Mouse (Mus musculus): ENCODE results near the gene Aprt. TPM values are rescaled to one million over a fixed set of nuclear protein-coding genes. Genes with fewer than 3 reads are reported as not detected.

Gene Aprt
- polyA plus RNA-seq, 1 experiment from 2014 or later: 223 TPM

- H3K4me3 ChIP-seq (ENCODE audit: low read depth, low read length): no peak overlapping the region
- H3K27me3 ChIP-seq (ENCODE audit: insufficient read depth, low read length): no peaks in the 10 kb centered on the region
- no peak overlapping the region for H3K9ac ChIP-seq (replicated peaks)
- H3K27ac ChIP-seq (ENCODE audit: low read depth): no peak overlapping the region
- H3K9me3 ChIP-seq (ENCODE audit: low read length): no peaks in the 10 kb centered on the region
- no peak for DNase-seq
- no peaks in the 10 kb centered on the region for H3K36me3 ChIP-seq (replicated peaks; ENCODE audit: insufficient read depth, low read length)
- TF ChIP-seq EP300 (IDR thresholded peaks at IDR 0.05; ENCODE audit: low read depth): no peak
- no peak for TF ChIP-seq CTCF (IDR thresholded peaks at IDR 0.05; ENCODE audit: low read depth)
- H3K4me1 ChIP-seq (ENCODE audit: insufficient read depth): peaks cover 14% of the 10 kb centered on the region
- WGBS (ENCODE audit: insufficient replicate concordance): 78% methylated on average over 15 of the region's 15 CpGs
- ATAC-seq: no peak
- no peak overlapping the region for H3K4me2 ChIP-seq (ENCODE audit: low read depth, low read length)
Observed at GRCm38 (mm10) chr8:122580926-122581325, 4.2 kb upstream of the Aprt start.

GRCm38 (mm10) chr8:122579196-122579595 is 2.5 kb upstream of the Aprt start:
- ATAC-seq (no peak), DNase-seq (no peak)
- no peak overlapping the region for H3K9ac ChIP-seq (replicated peaks)
- no peaks in the 10 kb centered on the region for H3K9me3 ChIP-seq (ENCODE audit: low read length)
- no peak for TF ChIP-seq EP300 (IDR thresholded peaks at IDR 0.05; ENCODE audit: low read depth)
- no peak for TF ChIP-seq CTCF (IDR thresholded peaks at IDR 0.05; ENCODE audit: low read depth)
- peaks cover 20% of the 10 kb centered on the region for H3K4me1 ChIP-seq (ENCODE audit: insufficient read depth)
- H3K36me3 ChIP-seq (replicated peaks; ENCODE audit: insufficient read depth, low read length): no peaks in the 10 kb centered on the region; the same call in 1 of the 2 replicates
- H3K27ac ChIP-seq (ENCODE audit: low read depth): no peak overlapping the region
- no peaks in the 10 kb centered on the region for H3K27me3 ChIP-seq (ENCODE audit: insufficient read depth, low read length)
- H3K4me2 ChIP-seq (ENCODE audit: low read depth, low read length): no peak overlapping the region
- H3K4me3 ChIP-seq (ENCODE audit: low read depth, low read length): no peak overlapping the region
- 75% methylated on average over 7 of the region's 7 CpGs for WGBS (ENCODE audit: insufficient replicate concordance)

- peaks cover 22% of the 10 kb centered on the region for H3K4me1 ChIP-seq (ENCODE audit: insufficient read depth)
- WGBS (ENCODE audit: insufficient replicate concordance): 55% methylated on average over 10 of the region's 10 CpGs
- H3K27ac ChIP-seq (ENCODE audit: low read depth): 0 out of 2 replicates have a peak overlapping the region, but pooled peaks have one; percentile 9
- ATAC-seq (no peak), DNase-seq (no peak)
- no peaks in the 10 kb centered on the region for H3K27me3 ChIP-seq (ENCODE audit: insufficient read depth, low read length)
- H3K9ac ChIP-seq (replicated peaks): peak overlapping the region; percentile 86; the same call in 1 of the 2 replicates
- H3K9me3 ChIP-seq (ENCODE audit: low read length): no peaks in the 10 kb centered on the region
- TF ChIP-seq EP300 (IDR thresholded peaks at IDR 0.05; ENCODE audit: low read depth): no peak
- TF ChIP-seq CTCF (IDR thresholded peaks at IDR 0.05; ENCODE audit: low read depth): no peak
- no peak overlapping the region for H3K4me3 ChIP-seq (ENCODE audit: low read depth, low read length)
- peaks cover 11% of the 10 kb centered on the region for H3K36me3 ChIP-seq (replicated peaks; ENCODE audit: insufficient read depth, low read length)
- H3K4me2 ChIP-seq (ENCODE audit: low read depth, low read length): peak overlapping the region; percentile 87
Observed at GRCm38 (mm10) chr8:122577116-122577515, 407 bp upstream of the Aprt start.

GRCm38 (mm10) chr8:122575735-122576647 is 718 bp downstream of the Aprt start:
- Histone ChIP-seq H3K9ac (replicated peaks) (peak overlapping the region; percentile 86), H3K36me3 (replicated peaks; ENCODE audit: insufficient read depth, low read length) (peaks cover 22% of the 10 kb centered on the region), H3K27me3 (ENCODE audit: insufficient read depth, low read length) (no peaks in the 10 kb centered on the region), H3K4me3 (ENCODE audit: low read depth, low read length) (peak overlapping the region; percentile 70), H3K4me2 (ENCODE audit: low read depth, low read length) (peak overlapping the region; percentile 87), H3K27ac (ENCODE audit: low read depth) (peak overlapping the region; percentile 84), H3K9me3 (ENCODE audit: low read length) (no peaks in the 10 kb centered on the region), H3K4me1 (ENCODE audit: insufficient read depth) (peaks cover 22% of the 10 kb centered on the region)
- 5% methylated on average over 21 of the region's 21 CpGs for WGBS (ENCODE audit: insufficient replicate concordance)
- DNase-seq (peak; percentile 41), ATAC-seq (peak; percentile 14)
- TF ChIP-seq CTCF (IDR thresholded peaks at IDR 0.05; ENCODE audit: low read depth): no peak
- no peak for TF ChIP-seq EP300 (IDR thresholded peaks at IDR 0.05; ENCODE audit: low read depth)

GRCm38 (mm10) chr8:122575286-122575685 is 1.4 kb downstream of the Aprt start:
- no peak for ATAC-seq

GRCm38 (mm10) chr8:122574667-122575251 is 1.9 kb downstream of the Aprt start:
- Histone ChIP-seq H3K36me3 (replicated peaks; ENCODE audit: insufficient read depth, low read length) (peaks cover 33% of the 10 kb centered on the region), H3K4me1 (ENCODE audit: insufficient read depth) (peaks cover 22% of the 10 kb centered on the region), H3K9me3 (ENCODE audit: low read length) (no peaks in the 10 kb centered on the region), H3K9ac (replicated peaks) (peak overlapping the region; percentile 86), H3K4me3 (ENCODE audit: low read depth, low read length) (peak overlapping the region; percentile 70), H3K27ac (ENCODE audit: low read depth) (peak overlapping the region; percentile 84), H3K4me2 (ENCODE audit: low read depth, low read length) (peak overlapping the region; percentile 87), H3K27me3 (ENCODE audit: insufficient read depth, low read length) (no peaks in the 10 kb centered on the region)
- TF ChIP-seq EP300 (IDR thresholded peaks at IDR 0.05; ENCODE audit: low read depth) (no peak), CTCF (IDR thresholded peaks at IDR 0.05; ENCODE audit: low read depth) (no peak)
- DNase-seq: peak; percentile 62
- 35% methylated on average over 10 of the region's 10 CpGs for WGBS (ENCODE audit: insufficient replicate concordance)
- ATAC-seq: peak; percentile 76

More at GRCm38 (mm10) chr8:122575286-122575685, 1.4 kb downstream of the Aprt start:
- H3K36me3 ChIP-seq (replicated peaks; ENCODE audit: insufficient read depth, low read length): peaks cover 28% of the 10 kb centered on the region
- TF ChIP-seq EP300 (IDR thresholded peaks at IDR 0.05; ENCODE audit: low read depth): no peak
- TF ChIP-seq CTCF (IDR thresholded peaks at IDR 0.05; ENCODE audit: low read depth): no peak
- H3K4me2 ChIP-seq (ENCODE audit: low read depth, low read length): peak overlapping the region; percentile 87
- H3K27me3 ChIP-seq (ENCODE audit: insufficient read depth, low read length): no peaks in the 10 kb centered on the region
- H3K4me3 ChIP-seq (ENCODE audit: low read depth, low read length): peak overlapping the region; percentile 70
- H3K27ac ChIP-seq (ENCODE audit: low read depth): peak overlapping the region; percentile 84
- H3K9ac ChIP-seq (replicated peaks): peak overlapping the region; percentile 86
- 27% methylated on average over 8 of the region's 8 CpGs for WGBS (ENCODE audit: insufficient replicate concordance)
- no peaks in the 10 kb centered on the region for H3K9me3 ChIP-seq (ENCODE audit: low read length)
- no peak for DNase-seq
- peaks cover 22% of the 10 kb centered on the region for H3K4me1 ChIP-seq (ENCODE audit: insufficient read depth)
